Mouse (Mus musculus) heart, embryonic 15.5 days (tissue): ENCODE results near the gene Trub1. TPM values are rescaled to one million over a fixed set of nuclear protein-coding genes. Genes with fewer than 3 reads are reported as not detected.
A peak's percentile ranks its signal among the peaks of the same experiment; 100 is the strongest.

ENCODE experiments used
- ATAC-seq: fragments of 200-750 bp; cut with Nextera tagmentation; replicated peaks from 2 replicates; pipeline ENCODE4 v1.8.0; 2017; ENCODE audit warnings: low read depth, moderate TSS enrichment; ENCODE audit not compliant: insufficient number of reproducible peaks, insufficient read depth, low FRiP score
- H3K27ac ChIP-seq: fragments of 300-500 bp; sonication (generic); 2 replicates; pipeline ENCODE4 v1.5.1; 2015; ENCODE audit warnings: mild to moderate bottlenecking, inconsistent platforms
- H3K27me3 ChIP-seq: fragments of 300-500 bp; sonication (generic); 2 replicates; pipeline ENCODE4 v1.6.1; 2015; ENCODE audit warnings: inconsistent platforms
- H3K36me3 ChIP-seq: fragments of 300-500 bp; sonication (generic); 2 replicates; pipeline ENCODE4 v1.6.1; 2015; ENCODE audit warnings: mild to moderate bottlenecking, inconsistent platforms
- H3K4me1 ChIP-seq: fragments of 300-500 bp; sonication (generic); replicated peaks from 2 replicates; pipeline ENCODE4 v1.6.1; 2015; ENCODE audit warnings: inconsistent platforms
- H3K4me2 ChIP-seq: fragments of 300-500 bp; sonication (generic); 2 replicates; pipeline ENCODE4 v1.6.1; 2015; ENCODE audit warnings: inconsistent platforms, mild to moderate bottlenecking, moderate library complexity
- H3K4me3 ChIP-seq: fragments of 300-500 bp; sonication (generic); 2 replicates; pipeline ENCODE4 v1.5.1; 2015; ENCODE audit warnings: mild to moderate bottlenecking, inconsistent platforms
- H3K9ac ChIP-seq: fragments of 300-500 bp; sonication (generic); 2 replicates; pipeline ENCODE4 v1.6.1; 2015; ENCODE audit warnings: mild to moderate bottlenecking, inconsistent platforms
- H3K9me3 ChIP-seq: fragments of 300-500 bp; sonication (generic); replicated peaks from 2 replicates; pipeline ENCODE4 v1.6.1; 2016; ENCODE audit warnings: inconsistent platforms
- WGBS: fragments of 180-500 bp; shearing (Covaris S2); methylation state at CpG from one replicate; pipeline ENCODE4 v1.1.7; 2015; ENCODE audit warnings: mixed read lengths; 5-methylcytosine and 5-hydroxymethylcytosine counted together
- polyA plus RNA-seq: library from polyadenylated mRNA; unstranded; fragments of >200 nt; fragmentation: Nextera tagmentation; extraction: Ambion mirVana; gene quantifications from 2 replicates; pipeline ENCODE4 v1.2.1, GENCODE M21; 2015

Gene Trub1
- polyA plus RNA-seq, 1 experiment from 2014 or later: 9.6 TPM

- Histone ChIP-seq H3K9ac (no peak overlapping the region), H3K4me2 (no peak overlapping the region), H3K4me1 (0 out of 2 replicates have a peak, but pooled peaks cover 2% of the 10 kb centered on the region), H3K27me3 (no peaks in the 10 kb centered on the region; the same call in 1 of the 2 replicates), H3K4me3 (no peak overlapping the region), H3K9me3 (no peaks in the 10 kb centered on the region), H3K36me3 (no peaks in the 10 kb centered on the region), H3K27ac (no peak overlapping the region)
- no peak for ATAC-seq
- 49% methylated on average over 8 of the region's 8 CpGs for WGBS
These were observed 9.6 kb upstream of the Trub1 start for GRCm38 (mm10) chr19:57442936-57443657.

- Histone ChIP-seq H3K4me2 (no peak overlapping the region), H3K9ac (no peak overlapping the region), H3K4me3 (no peak overlapping the region), H3K27ac (no peak overlapping the region), H3K27me3 (no peaks in the 10 kb centered on the region; the same call in 1 of the 2 replicates), H3K4me1 (0 out of 2 replicates have a peak, but pooled peaks cover 2% of the 10 kb centered on the region), H3K36me3 (no peaks in the 10 kb centered on the region), H3K9me3 (no peaks in the 10 kb centered on the region)
- WGBS: 62% methylated on average over 5 of the region's 5 CpGs
- no peak for ATAC-seq
These were observed 7.7 kb upstream of the Trub1 start for GRCm38 (mm10) chr19:57445049-57445448.

- no peak for ATAC-seq
- Histone ChIP-seq H3K27ac (no peak overlapping the region), H3K9me3 (no peaks in the 10 kb centered on the region), H3K4me1 (peaks cover 10% of the 10 kb centered on the region), H3K36me3 (no peaks in the 10 kb centered on the region), H3K27me3 (no peaks in the 10 kb centered on the region), H3K4me3 (no peak overlapping the region), H3K4me2 (no peak overlapping the region), H3K9ac (no peak overlapping the region)
- 59% methylated on average over 1 of the region's 1 CpGs for WGBS
These were observed 1.9 kb upstream of the Trub1 start for GRCm38 (mm10) chr19:57450849-57451248.

GRCm38 (mm10) chr19:57451762-57452161 lies 950 bp upstream of the Trub1 start:
- Histone ChIP-seq H3K4me2 (no peak overlapping the region), H3K36me3 (no peaks in the 10 kb centered on the region), H3K9ac (no peak overlapping the region), H3K27me3 (no peaks in the 10 kb centered on the region), H3K27ac (no peak overlapping the region), H3K4me1 (peaks cover 10% of the 10 kb centered on the region), H3K9me3 (no peaks in the 10 kb centered on the region), H3K4me3 (no peak overlapping the region)
- WGBS: 89% methylated on average over 4 of the region's 4 CpGs
- no peak for ATAC-seq

GRCm38 (mm10) chr19:57453218-57453600 lies 497 bp downstream of the Trub1 start:
- Histone ChIP-seq H3K27me3 (no peaks in the 10 kb centered on the region), H3K9ac (peak overlapping the region; percentile 74), H3K4me2 (peak overlapping the region; percentile 62), H3K4me3 (peak overlapping the region; percentile 73), H3K27ac (peak overlapping the region; percentile 60; the same call in 1 of the 2 replicates), H3K36me3 (no peaks in the 10 kb centered on the region; the same call in 1 of the 2 replicates), H3K4me1 (peaks cover 10% of the 10 kb centered on the region), H3K9me3 (no peaks in the 10 kb centered on the region)
- ATAC-seq: 0 out of 2 replicates have a peak, but pooled peaks have one; percentile 16
- WGBS: 5% methylated on average over 6 of the region's 6 CpGs

- no peak overlapping the region for H3K27ac ChIP-seq
These were observed 2.7 kb downstream of the Trub1 start for GRCm38 (mm10) chr19:57455286-57455960.

GRCm38 (mm10) chr19:57457075-57457474 lies 4.4 kb downstream of the Trub1 start:
- Histone ChIP-seq H3K36me3 (peaks cover 6% of the 10 kb centered on the region; the same call in 1 of the 2 replicates), H3K4me2 (no peak overlapping the region), H3K27ac (no peak overlapping the region), H3K4me3 (no peak overlapping the region), H3K4me1 (peaks cover 10% of the 10 kb centered on the region), H3K9me3 (no peaks in the 10 kb centered on the region), H3K27me3 (no peaks in the 10 kb centered on the region), H3K9ac (no peak overlapping the region)
- WGBS: 76% methylated on average over 2 of the region's 2 CpGs
- ATAC-seq: no peak

More at GRCm38 (mm10) chr19:57455286-57455960, 2.7 kb downstream of the Trub1 start:
- 91% methylated on average over 25 of the region's 25 CpGs for WGBS
- Histone ChIP-seq H3K27me3 (no peaks in the 10 kb centered on the region), H3K9me3 (no peaks in the 10 kb centered on the region), H3K4me2 (no peak overlapping the region), H3K36me3 (peaks cover 6% of the 10 kb centered on the region; the same call in 1 of the 2 replicates), H3K4me1 (peaks cover 10% of the 10 kb centered on the region), H3K4me3 (no peak overlapping the region), H3K9ac (no peak overlapping the region)
- no peak for ATAC-seq

GRCm38 (mm10) chr19:57463741-57464140 lies 11.0 kb downstream of the Trub1 start:
- no peaks in the 10 kb centered on the region for H3K27me3 ChIP-seq
- H3K9me3 ChIP-seq: no peaks in the 10 kb centered on the region
- peaks cover 2% of the 10 kb centered on the region; the same call in 1 of the 2 replicates for H3K36me3 ChIP-seq
- 88% methylated on average over 8 of the region's 8 CpGs for WGBS
- ATAC-seq: no peak
- no peak overlapping the region for H3K9ac ChIP-seq
- H3K4me3 ChIP-seq: no peak overlapping the region
- H3K4me2 ChIP-seq: no peak overlapping the region
- no peak overlapping the region for H3K27ac ChIP-seq
- no peaks in the 10 kb centered on the region for H3K4me1 ChIP-seq

- Histone ChIP-seq H3K9me3 (no peaks in the 10 kb centered on the region), H3K27me3 (no peaks in the 10 kb centered on the region), H3K27ac (no peak overlapping the region), H3K4me2 (no peak overlapping the region), H3K4me3 (no peak overlapping the region), H3K36me3 (no peaks in the 10 kb centered on the region; the same call in none of the 2 replicates), H3K9ac (no peak overlapping the region), H3K4me1 (no peaks in the 10 kb centered on the region)
- ATAC-seq: no peak
- 87% methylated on average over 7 of the region's 7 CpGs for WGBS
These were observed 13.0 kb downstream of the Trub1 start for GRCm38 (mm10) chr19:57465742-57466141.

- Histone ChIP-seq H3K4me2 (no peak overlapping the region), H3K4me1 (peaks cover 14% of the 10 kb centered on the region), H3K36me3 (no peaks in the 10 kb centered on the region; the same call in none of the 2 replicates), H3K27ac (no peak overlapping the region), H3K9me3 (no peaks in the 10 kb centered on the region), H3K4me3 (no peak overlapping the region), H3K27me3 (no peaks in the 10 kb centered on the region), H3K9ac (no peak overlapping the region)
- ATAC-seq: no peak
- 75% methylated on average over 12 of the region's 12 CpGs for WGBS
These were observed 18.3 kb downstream of the Trub1 start for GRCm38 (mm10) chr19:57471033-57471432.

- no peak for ATAC-seq
- Histone ChIP-seq H3K27me3 (no peaks in the 10 kb centered on the region), H3K4me1 (peaks cover 14% of the 10 kb centered on the region), H3K27ac (no peak overlapping the region), H3K9ac (no peak overlapping the region), H3K4me3 (no peak overlapping the region), H3K4me2 (no peak overlapping the region), H3K36me3 (no peaks in the 10 kb centered on the region; the same call in none of the 2 replicates), H3K9me3 (no peaks in the 10 kb centered on the region)
- 87% methylated on average over 15 of the region's 15 CpGs for WGBS
These were observed 19.5 kb downstream of the Trub1 start for GRCm38 (mm10) chr19:57472169-57472568.
